Mouse (Mus musculus) cortical plate, adult 2 months (tissue): ENCODE results near the gene Ptprd. TPM values are rescaled to one million over a fixed set of nuclear protein-coding genes. Genes with fewer than 3 reads are reported as not detected.

Source experiments
- H3K27ac ChIP-seq: fragments of 200-500 bp; 2 replicates; pipeline ENCODE4 v1.5.1; 2012; ENCODE audit warnings: low read length, control low read depth, inconsistent platforms; ENCODE audit not compliant: insufficient read depth
- H3K4me1 ChIP-seq: fragments of 200-500 bp; 2 replicates; pipeline ENCODE4 v1.6.1; 2011; ENCODE audit warnings: low read length; ENCODE audit not compliant: control insufficient read depth, insufficient read depth
- H3K4me3 ChIP-seq: fragments of 200-500 bp; 2 replicates; pipeline ENCODE4 v1.5.1; 2011; ENCODE audit warnings: mild to moderate bottlenecking, low read length, control low read depth; ENCODE audit not compliant: insufficient read depth
- CTCF ChIP-seq: fragments of 200-500 bp; IDR thresholded peaks from 2 replicates; pipeline ENCODE4 v1.5.1; 2011; ENCODE audit warnings: mild to moderate bottlenecking, control low read depth, low read length; ENCODE audit not compliant: insufficient read depth; ENCODE audit errors: extremely low read depth
- POLR2A ChIP-seq: fragments of 200-500 bp; IDR thresholded peaks from 2 replicates; pipeline ENCODE4 v1.6.1; 2011; ENCODE audit warnings: mild to moderate bottlenecking, low read length, control low read depth; ENCODE audit not compliant: insufficient read depth; ENCODE audit errors: extremely low read depth
- polyA plus RNA-seq: library from polyadenylated mRNA; depleted of rRNA; stranded (reverse); fragments of >200 nt; gene quantifications from 2 replicates; pipeline ENCODE4 v1.2.3, GENCODE M21; 2012

Gene Ptprd
- polyA plus RNA-seq, 1 experiment = 152 TPM

- no peak overlapping the region for H3K27ac ChIP-seq
- no peaks in the 10 kb centered on the region for H3K4me1 ChIP-seq
- H3K4me3 ChIP-seq = no peak overlapping the region
- TF ChIP-seq CTCF = no peak
- no peak for TF ChIP-seq POLR2A
Measured at GRCm38 (mm10) chr4:76977056-76977809, 1234.5 kb downstream of the Ptprd start.

- H3K4me3 ChIP-seq = no peak overlapping the region
- TF ChIP-seq CTCF (peak; percentile 33; the same call in 1 of the 2 replicates), POLR2A (no peak)
- H3K4me1 ChIP-seq = no peaks in the 10 kb centered on the region
- H3K27ac ChIP-seq = no peak overlapping the region
Measured at GRCm38 (mm10) chr4:76948251-76948650, 1263.5 kb downstream of the Ptprd start.

- Histone ChIP-seq H3K4me1 (no peaks in the 10 kb centered on the region), H3K27ac (no peak overlapping the region), H3K4me3 (no peak overlapping the region)
- no peak for TF ChIP-seq CTCF
- TF ChIP-seq POLR2A = no peak
Measured at GRCm38 (mm10) chr4:76941382-76942360, 1270.1 kb downstream of the Ptprd start.

- Histone ChIP-seq H3K4me3 (no peak overlapping the region), H3K4me1 (no peaks in the 10 kb centered on the region; the same call in 1 of the 2 replicates), H3K27ac (no peak overlapping the region)
- no peak for TF ChIP-seq CTCF
- TF ChIP-seq POLR2A = no peak
Measured at GRCm38 (mm10) chr4:76931559-76931958, 1280.2 kb downstream of the Ptprd start.

GRCm38 (mm10) chr4:76913532-76914150, 1298.1 kb downstream of the Ptprd start:
- Histone ChIP-seq H3K4me3 (no peak overlapping the region), H3K4me1 (no peaks in the 10 kb centered on the region), H3K27ac (no peak overlapping the region)
- no peak for TF ChIP-seq CTCF
- TF ChIP-seq POLR2A = no peak

GRCm38 (mm10) chr4:76901692-76902091, 1310.1 kb downstream of the Ptprd start:
- TF ChIP-seq CTCF = no peak
- TF ChIP-seq POLR2A = no peak
- H3K4me3 ChIP-seq = no peak overlapping the region
- H3K4me1 ChIP-seq = no peaks in the 10 kb centered on the region
- H3K27ac ChIP-seq = no peak overlapping the region

GRCm38 (mm10) chr4:76889669-76890068, 1322.1 kb downstream of the Ptprd start:
- no peaks in the 10 kb centered on the region for H3K4me1 ChIP-seq
- H3K4me3 ChIP-seq = no peak overlapping the region
- H3K27ac ChIP-seq = no peak overlapping the region
- TF ChIP-seq POLR2A = no peak
- TF ChIP-seq CTCF = no peak

GRCm38 (mm10) chr4:76881610-76882009, 1330.2 kb downstream of the Ptprd start:
- Histone ChIP-seq H3K27ac (no peak overlapping the region), H3K4me3 (no peak overlapping the region), H3K4me1 (no peaks in the 10 kb centered on the region)
- TF ChIP-seq CTCF (no peak), POLR2A (no peak)

- Histone ChIP-seq H3K4me3 (no peak overlapping the region), H3K27ac (no peak overlapping the region), H3K4me1 (no peaks in the 10 kb centered on the region)
- TF ChIP-seq CTCF (no peak), POLR2A (no peak)
Measured at GRCm38 (mm10) chr4:76870971-76871370, 1340.8 kb downstream of the Ptprd start.

- no peak overlapping the region for H3K27ac ChIP-seq
- TF ChIP-seq POLR2A (no peak), CTCF (no peak)
- H3K4me3 ChIP-seq = no peak overlapping the region
- no peaks in the 10 kb centered on the region for H3K4me1 ChIP-seq
Measured at GRCm38 (mm10) chr4:76865585-76865984, 1346.2 kb downstream of the Ptprd start.
